ENCODE assay signal across 8 mouse cellular contexts in the genomic region with DNA sequence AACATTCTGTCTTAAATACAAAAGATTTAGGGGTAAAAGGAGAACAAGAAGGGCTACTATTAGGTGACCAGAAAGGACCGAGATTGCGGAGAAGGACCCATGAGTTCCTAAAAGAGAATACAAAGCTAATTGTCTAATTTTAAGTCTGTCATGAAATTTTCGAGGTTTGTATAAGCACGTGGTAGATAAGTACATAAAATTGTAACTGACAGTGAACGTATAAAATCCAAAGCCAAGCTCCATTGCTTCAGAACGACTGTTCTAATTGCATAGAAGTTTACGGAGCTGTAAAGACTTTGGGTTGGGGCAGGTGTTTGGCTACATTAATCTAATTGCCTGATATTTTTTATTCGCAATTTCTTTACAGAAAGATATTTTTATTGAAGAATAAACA. TPM values are rescaled to one million over a fixed set of nuclear protein-coding genes. Genes with fewer than 3 reads are reported as not detected.
DNase-seq lines count a peak whose midpoint lies in the region; ATAC-seq and TF ChIP-seq lines count a peak whose summit lies in the region.

Gene Hmgxb4, plus strand, starts transcription at position 276 of the 394 bp plus-strand sequence.

- peak within 1 kb of the TSS; percentile 68 for H3K4me2 ChIP-seq in heart, embryonic 15.5 days
- peak within 1 kb of the TSS; percentile 64 for H3K4me2 ChIP-seq in neural tube, embryonic 13.5 days

- WGBS in lung, adult 2 months, result 10% methylated on average over 8 of the region's 8 CpGs
- 12% methylated on average over 8 of the region's 8 CpGs for WGBS in heart, embryonic 15.5 days
- WGBS in neural tube, embryonic 13.5 days, result 11% methylated on average over 8 of the region's 8 CpGs

- H3K36me3 ChIP-seq in heart, embryonic 15.5 days, result no peaks in the 10 kb centered on the region
- no peaks in the 10 kb centered on the region for H3K36me3 ChIP-seq in neural tube, embryonic 13.5 days

- H3K27me3 ChIP-seq in heart, embryonic 15.5 days, result no peaks in the 10 kb centered on the region
- H3K27me3 ChIP-seq in neural tube, embryonic 13.5 days, result peaks cover 4% of the 10 kb centered on the region; the same call in 1 of the 2 replicates

- ATAC-seq in heart, embryonic 15.5 days (replicated peaks; ENCODE audit: insufficient number of reproducible peaks, insufficient read depth, low FRiP score, low read depth), result no peak
- no peak for ATAC-seq in neural tube, embryonic 13.5 days (ENCODE audit: low read depth)

- no peak for TF ChIP-seq CTCF in lung, adult 2 months (IDR thresholded peaks at IDR 0.05; ENCODE audit: insufficient read depth, low read length)
- no peak for TF ChIP-seq CTCF in bone marrow macrophage, adult 2 months (IDR thresholded peaks at IDR 0.05; ENCODE audit: low read depth, low read length)

- H3K9ac ChIP-seq in heart, embryonic 15.5 days, result peak within 1 kb of the TSS; percentile 95
- H3K9ac ChIP-seq in neural tube, embryonic 13.5 days, result peak within 1 kb of the TSS; percentile 93

- intact Hi-C loops in left cerebral cortex, postnatal 36 days (cut with DNase I), result no loop called here

- no peak for TF ChIP-seq POLR2A in lung, adult 2 months (IDR thresholded peaks at IDR 0.05; ENCODE audit: borderline replicate concordance, extremely low read depth, low read depth, low read length)
- no peak for TF ChIP-seq POLR2A in bone marrow macrophage, adult 2 months (IDR thresholded peaks at IDR 0.05; ENCODE audit: borderline replicate concordance, low read depth, low read length)

- peak within 1 kb of the TSS; percentile 15; the same call in 1 of the 2 replicates for H3K27ac ChIP-seq in bone marrow macrophage, adult 2 months (ENCODE audit: insufficient read depth, low read depth, low read length)
- peak within 1 kb of the TSS; percentile 93 for H3K27ac ChIP-seq in heart, embryonic 15.5 days
- peak within 1 kb of the TSS; percentile 97 for H3K27ac ChIP-seq in neural tube, embryonic 13.5 days (replicated peaks)

- no peaks in the 10 kb centered on the region for H3K9me3 ChIP-seq in heart, embryonic 15.5 days (replicated peaks)
- H3K9me3 ChIP-seq in neural tube, embryonic 13.5 days, result no peaks in the 10 kb centered on the region

- peaks cover 4% of the 10 kb centered on the region for H3K4me1 ChIP-seq in lung, adult 2 months (ENCODE audit: control insufficient read depth, insufficient read depth, low read length)
- H3K4me1 ChIP-seq in bone marrow macrophage, adult 2 months (ENCODE audit: control insufficient read depth, insufficient read depth, low read length), result peaks cover 9% of the 10 kb centered on the region
- H3K4me1 ChIP-seq in heart, embryonic 15.5 days (replicated peaks), result peaks cover 13% of the 10 kb centered on the region; the same call in 1 of the 2 replicates
- H3K4me1 ChIP-seq in neural tube, embryonic 13.5 days (replicated peaks), result peaks cover 10% of the 10 kb centered on the region

- H3K4me3 ChIP-seq in lung, adult 2 months (replicated peaks; ENCODE audit: extremely low read depth, low read depth, low read length), result peak within 1 kb of the TSS; percentile 57
- H3K4me3 ChIP-seq in bone marrow macrophage, adult 2 months (ENCODE audit: insufficient read depth, low read length), result peak within 1 kb of the TSS; percentile 79
- peak within 1 kb of the TSS; percentile 65 for H3K4me3 ChIP-seq in heart, embryonic 15.5 days
- H3K4me3 ChIP-seq in neural tube, embryonic 13.5 days, result peak within 1 kb of the TSS; percentile 85

- DNase-seq in lung, adult 2 months, result no peak
- no peak for DNase-seq in lung, adult 18-20 months
- no peak for DNase-seq in left cerebral cortex, postnatal 36 days (ENCODE audit: low spot score in 2 of 2)
- DNase-seq in urinary bladder, postnatal 14 days (ENCODE audit: low spot score), result no peak
- no peak for DNase-seq in lung, postnatal 10 days

RNA-seq across cellular contexts. Expression of gene Hmgxb4, which starts in this region (rescaled TPM):
- 11.6 and 23.0 TPM in 2 replicates for polyA plus RNA-seq in lung, adult 2 months (2012; rRNA removed)
- 21.9 and 24.1 TPM in 2 replicates for polyA plus RNA-seq in bone marrow macrophage, adult 2 months (2012; ENCODE audit: insufficient read depth, insufficient read length, missing spikeins)
- 18.2 and 18.3 TPM in 2 replicates for polyA plus RNA-seq in heart, embryonic 15.5 days (2015; fragmentation: Nextera tagmentation; extraction: Ambion mirVana)
- 10 to 100 TPM; 23.4 to 24.8 TPM for total RNA-seq in left cerebral cortex, postnatal 36 days (2021)
- polyA plus RNA-seq in neural tube, embryonic 13.5 days (2015; fragmentation: Nextera tagmentation; extraction: Ambion mirVana), result 32.2 and 35.7 TPM in 2 replicates

Comparison
In these comparisons a context has a peak if more than half of its experiments do, and no peak if none do; other contexts are left out.
1. H3K27ac ChIP-seq: peak in every context shown above with its lines; median percentile 97 in neural tube, embryonic 13.5 days; 93 in heart, embryonic 15.5 days; 15 in bone marrow macrophage, adult 2 months.